Mouse (Mus musculus) Patski (cell line): Measurements from ENCODE around the gene Imp4. TPM values are rescaled to one million over a fixed set of nuclear protein-coding genes. Genes with fewer than 3 reads are reported as not detected.

Experiments used
- ATAC-seq: fragments of 100-300 bp; one replicate; pipeline ENCODE4 v1.8.0; 2021
- CTCF ChIA-PET: fragments of 350-600 bp; sonication (Branson Sonifier 250); formaldehyde crosslinking; loops from one replicate; lab custom pipeline; 2022; ENCODE audit warnings: inconsistent platforms; lab: Charles Lee
- POLR2A ChIA-PET: fragments of 350-600 bp; sonication (Branson Sonifier 250); formaldehyde crosslinking; loops from one replicate; lab custom pipeline; 2022; ENCODE audit warnings: antibody characterized with exemption, inconsistent platforms; lab: Charles Lee
- DNase-seq: peaks from one replicate; pipeline ENCODE4 v3.0.0-alpha.2; 2011; ENCODE audit warnings: low read depth, low spot score
- H3K27me3 ChIP-seq: fragments of 371-371 bp; one replicate; pipeline ENCODE4 v1.5.1; 2021
- CTCF ChIP-seq: fragments of 100-300 bp; IDR thresholded peaks from one replicate; pipeline ENCODE4 v1.5.1; 2021
- in situ Hi-C: fragments of 300-500 bp; cut with MboI; formaldehyde crosslinking; loops from 3 replicates; pipeline ENCODE4 v1.11.1; 2018; ENCODE audit warnings: low pct_unique_long_range_greater_than_20kb, mixed read lengths
- polyA plus RNA-seq: library from polyadenylated mRNA; unstranded; gene quantifications from one replicate; pipeline ENCODE4 v1.2.3, GENCODE M21; 2021

Imp4 gene
- polyA plus RNA-seq, 1 experiment from 2014 or later: 77.3 TPM

DNA sequence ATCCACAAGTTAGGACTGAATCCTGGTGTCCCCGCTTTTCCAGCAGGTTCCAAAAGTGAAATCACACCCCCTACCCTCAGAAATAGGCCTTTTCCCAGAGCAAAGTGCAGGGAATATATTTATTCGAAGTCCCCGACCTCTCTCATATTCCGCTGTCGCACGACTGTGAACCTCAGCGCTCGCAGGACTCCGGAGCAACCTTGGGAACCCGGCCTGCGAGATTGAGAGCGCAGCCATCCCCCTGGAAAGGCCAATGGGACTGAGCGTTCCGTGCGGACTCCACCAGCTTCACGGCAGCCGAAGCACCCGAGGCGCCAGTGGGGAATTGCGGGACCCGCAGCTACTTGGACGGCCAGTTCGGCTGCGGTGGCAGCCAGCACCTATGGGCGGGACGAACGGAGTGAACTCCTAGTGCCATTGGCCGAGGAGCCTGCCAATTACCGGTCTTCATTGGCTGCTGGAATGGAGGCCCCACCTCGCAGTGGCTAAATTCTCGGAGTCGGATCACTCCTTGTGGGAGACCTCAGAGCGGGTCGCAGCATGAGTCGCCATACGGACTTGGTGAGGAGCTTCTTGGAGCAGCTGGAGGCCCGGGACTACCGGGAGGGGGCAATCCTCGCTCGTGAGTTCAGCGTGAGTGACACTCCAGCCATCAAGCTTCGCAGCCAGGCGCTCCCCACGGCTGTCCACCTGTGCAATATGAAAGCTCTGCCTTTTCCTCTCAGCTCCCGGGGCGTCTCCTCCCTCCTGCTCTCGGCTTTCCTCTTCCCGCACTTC, 19.8 kb downstream of the Imp4 start, which contains the start of gene Ptpn18:
Gene Ptpn18 (plus strand): TSS at position 479 of the 777 bp plus-strand sequence.
- peaks cover 9% of the 10 kb centered on the region for H3K27me3 ChIP-seq
- no peak for TF ChIP-seq CTCF
- DNase-seq: peak; percentile 41
- POLR2A ChIA-PET: interaction anchor here (0.6 to 0.8 kb wide), 3 partner anchors 15 to 393 kb away, joined by 3 to 4 read pairs (median 3); no protein-coding TSS in a partner anchor
- CTCF ChIA-PET: no interaction called here
- in situ Hi-C loops: no loop called here
- ATAC-seq: peak; percentile 96

DNA sequence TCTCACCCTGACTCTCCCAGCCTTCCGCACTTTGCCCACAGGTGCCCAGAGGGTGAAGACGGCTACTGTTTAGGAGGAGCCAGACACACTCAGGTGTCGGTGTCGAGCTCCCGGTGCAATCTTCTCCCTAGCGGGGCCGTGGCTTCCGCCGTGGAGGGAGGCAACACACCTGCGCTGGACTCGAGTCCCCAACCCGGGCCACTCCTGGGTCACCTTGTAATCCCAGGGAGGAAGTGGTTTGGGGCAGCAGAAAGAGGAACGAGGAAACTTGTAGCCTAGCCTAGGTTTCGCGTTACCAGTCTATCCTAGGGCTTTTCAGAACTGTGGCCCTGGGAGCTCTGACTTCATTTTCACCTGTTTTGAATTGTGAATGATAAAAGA, 20.4 kb downstream of the Imp4 start:
- TF ChIP-seq CTCF: no peak
- ChIA-PET CTCF (no interaction called here), POLR2A (no interaction called here)
- ATAC-seq: no peak
- in situ Hi-C loops: no loop called here
- no peak for DNase-seq
- H3K27me3 ChIP-seq: peaks cover 9% of the 10 kb centered on the region

DNA sequence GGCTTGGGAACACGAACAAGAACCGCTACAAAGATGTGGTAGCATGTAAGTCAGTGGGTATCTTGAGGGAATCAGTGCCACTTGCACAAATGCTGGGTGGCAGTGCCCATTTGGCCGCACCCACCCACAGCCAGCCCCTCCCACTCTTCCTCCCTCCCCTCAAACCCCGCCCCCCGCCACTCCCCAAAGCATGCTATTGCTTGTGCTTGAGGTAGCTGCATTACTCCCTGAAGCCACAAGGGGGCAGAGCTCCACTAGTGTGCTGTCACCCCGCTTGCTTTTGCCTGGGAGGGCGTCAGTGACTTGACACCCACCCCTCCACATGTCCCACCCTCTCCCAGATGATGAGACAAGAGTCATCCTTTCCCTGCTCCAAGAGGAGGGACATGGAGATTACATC, 23.1 kb downstream of the Imp4 start:
- no peak for DNase-seq
- peaks cover 2% of the 10 kb centered on the region for H3K27me3 ChIP-seq
- ATAC-seq: no peak
- TF ChIP-seq CTCF: no peak
- POLR2A ChIA-PET: no interaction called here
- in situ Hi-C loops: no loop called here
- CTCF ChIA-PET: no interaction called here

DNA sequence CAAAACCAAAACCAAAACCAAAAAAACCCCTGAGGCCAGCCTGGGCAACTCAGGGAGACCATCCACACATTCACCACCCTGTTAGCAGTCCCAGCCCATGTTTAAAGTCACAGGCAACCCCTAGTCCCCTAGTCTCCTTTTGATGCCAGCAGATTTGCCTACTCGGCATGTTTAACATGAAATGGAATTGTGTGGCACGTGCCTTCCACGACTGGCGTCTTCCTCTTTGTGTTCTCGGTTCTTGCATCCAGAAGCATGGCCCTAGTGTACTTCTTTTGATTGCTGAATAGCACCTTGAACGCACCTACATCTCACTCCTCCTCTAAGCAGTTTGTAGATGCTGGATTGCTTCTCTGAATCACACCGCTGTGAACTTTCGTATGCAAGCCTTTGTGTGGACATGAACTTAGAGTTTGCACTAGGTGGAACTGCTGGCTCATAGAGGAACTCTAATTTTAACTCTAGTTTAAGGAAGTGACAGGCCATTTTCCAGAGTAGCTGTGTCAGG, 24.7 kb downstream of the Imp4 start:
- ATAC-seq (no peak), DNase-seq (no peak)
- in situ Hi-C loops: no loop called here
- CTCF ChIA-PET: no interaction called here
- no peak for TF ChIP-seq CTCF
- POLR2A ChIA-PET: no interaction called here
- H3K27me3 ChIP-seq: no peaks in the 10 kb centered on the region

DNA sequence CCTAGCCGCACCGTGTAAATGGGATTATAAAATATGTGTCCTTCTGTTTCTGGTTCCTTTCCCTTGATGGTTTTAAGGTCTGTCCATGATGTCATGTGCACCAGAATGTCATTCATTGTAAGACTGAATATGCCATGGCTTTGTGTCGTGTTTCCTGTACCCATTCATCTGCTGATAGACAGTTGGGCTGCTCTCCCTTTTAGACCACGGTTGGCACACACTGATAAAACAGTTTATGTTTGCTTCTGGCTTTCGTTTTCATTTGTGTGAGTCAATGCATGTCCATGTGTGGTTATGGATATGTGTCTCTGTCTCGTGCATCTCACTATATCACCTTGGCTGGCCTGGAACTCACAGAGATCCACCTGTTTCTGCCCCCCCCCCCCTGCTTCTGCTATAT, 25.8 kb downstream of the Imp4 start:
- in situ Hi-C loops: no loop called here
- CTCF ChIA-PET: interaction anchor here (0.8 kb wide), 1 partner anchor 401 kb away, joined by 3 read pairs; no protein-coding TSS in a partner anchor
- no peak for DNase-seq

DNA sequence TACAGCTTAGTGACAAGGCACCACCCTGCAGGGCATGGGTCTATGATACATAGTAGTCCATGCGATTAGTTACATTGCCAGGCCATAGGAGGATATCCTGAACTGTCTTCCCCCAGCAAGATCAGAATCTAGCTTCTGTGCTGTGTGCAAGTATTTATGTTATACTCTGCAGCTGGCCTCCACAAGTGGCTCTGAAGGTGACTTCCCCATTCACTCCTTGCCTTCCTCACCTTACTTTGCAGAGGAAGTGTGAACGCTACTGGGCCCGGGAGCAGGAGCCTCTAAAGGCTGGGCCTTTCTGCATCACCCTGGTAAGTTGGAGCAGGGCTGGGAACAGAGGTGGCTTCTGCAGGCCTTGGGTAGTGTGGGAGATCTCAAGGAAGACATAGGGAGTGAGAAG, 28.4 kb downstream of the Imp4 start:
- no peak for TF ChIP-seq CTCF
- ChIA-PET POLR2A (no interaction called here), CTCF (no interaction called here)
- ATAC-seq (no peak), DNase-seq (no peak)
- peaks cover 8% of the 10 kb centered on the region for H3K27me3 ChIP-seq
- in situ Hi-C loops: no loop called here

More for the DNA sequence above, 25.8 kb downstream of the Imp4 start:
- POLR2A ChIA-PET: no interaction called here
- no peaks in the 10 kb centered on the region for H3K27me3 ChIP-seq
- TF ChIP-seq CTCF: no peak
- ATAC-seq: no peak

DNA sequence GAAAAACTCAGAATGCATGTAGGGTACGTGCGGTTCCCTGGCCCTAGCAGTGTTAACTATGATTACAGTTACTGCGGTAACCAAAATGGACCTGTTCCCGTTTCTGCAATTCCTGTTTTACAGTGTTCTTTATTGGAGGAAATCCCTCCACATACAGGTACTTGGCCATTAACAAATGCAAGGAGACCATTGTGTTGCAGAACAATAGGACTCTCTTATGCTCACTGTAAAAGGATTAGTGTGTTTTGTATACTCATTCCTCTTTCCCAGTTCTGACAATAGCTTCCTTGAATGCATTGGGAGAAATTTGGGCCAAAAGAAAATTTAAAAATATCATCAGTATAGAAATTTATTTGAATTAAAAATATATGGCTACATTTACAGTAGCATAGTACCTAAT, 28.8 kb downstream of the Imp4 start:
- ChIA-PET POLR2A (no interaction called here), CTCF (no interaction called here)

DNA sequence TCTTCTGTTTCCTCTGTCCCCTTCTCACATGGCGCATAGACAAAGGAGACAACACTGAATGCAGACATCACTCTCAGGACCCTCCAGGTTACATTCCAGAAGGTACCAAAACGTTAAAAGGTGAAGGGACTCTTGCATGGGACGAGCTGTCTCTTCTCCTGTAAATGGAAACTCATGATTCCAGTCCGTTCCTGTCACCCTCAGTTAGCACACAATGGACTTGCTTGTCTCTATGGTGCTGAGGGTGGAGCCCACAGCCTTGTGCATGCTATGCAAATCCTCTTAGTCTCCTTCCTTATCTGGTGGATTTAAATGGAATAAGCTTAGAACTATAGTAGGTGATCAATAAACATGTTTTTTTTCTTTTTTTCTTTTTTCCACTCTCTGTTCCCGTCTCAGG, 30.1 kb downstream of the Imp4 start:
- CTCF ChIA-PET: no interaction called here
- H3K27me3 ChIP-seq: peaks cover 9% of the 10 kb centered on the region
- DNase-seq (no peak), ATAC-seq (no peak)
- no peak for TF ChIP-seq CTCF
- POLR2A ChIA-PET: no interaction called here
- in situ Hi-C loops: no loop called here

More for the DNA sequence above, 28.8 kb downstream of the Imp4 start:
- in situ Hi-C loops: no loop called here
- no peak for TF ChIP-seq CTCF
- ATAC-seq (no peak), DNase-seq (no peak)
- peaks cover 8% of the 10 kb centered on the region for H3K27me3 ChIP-seq

DNA sequence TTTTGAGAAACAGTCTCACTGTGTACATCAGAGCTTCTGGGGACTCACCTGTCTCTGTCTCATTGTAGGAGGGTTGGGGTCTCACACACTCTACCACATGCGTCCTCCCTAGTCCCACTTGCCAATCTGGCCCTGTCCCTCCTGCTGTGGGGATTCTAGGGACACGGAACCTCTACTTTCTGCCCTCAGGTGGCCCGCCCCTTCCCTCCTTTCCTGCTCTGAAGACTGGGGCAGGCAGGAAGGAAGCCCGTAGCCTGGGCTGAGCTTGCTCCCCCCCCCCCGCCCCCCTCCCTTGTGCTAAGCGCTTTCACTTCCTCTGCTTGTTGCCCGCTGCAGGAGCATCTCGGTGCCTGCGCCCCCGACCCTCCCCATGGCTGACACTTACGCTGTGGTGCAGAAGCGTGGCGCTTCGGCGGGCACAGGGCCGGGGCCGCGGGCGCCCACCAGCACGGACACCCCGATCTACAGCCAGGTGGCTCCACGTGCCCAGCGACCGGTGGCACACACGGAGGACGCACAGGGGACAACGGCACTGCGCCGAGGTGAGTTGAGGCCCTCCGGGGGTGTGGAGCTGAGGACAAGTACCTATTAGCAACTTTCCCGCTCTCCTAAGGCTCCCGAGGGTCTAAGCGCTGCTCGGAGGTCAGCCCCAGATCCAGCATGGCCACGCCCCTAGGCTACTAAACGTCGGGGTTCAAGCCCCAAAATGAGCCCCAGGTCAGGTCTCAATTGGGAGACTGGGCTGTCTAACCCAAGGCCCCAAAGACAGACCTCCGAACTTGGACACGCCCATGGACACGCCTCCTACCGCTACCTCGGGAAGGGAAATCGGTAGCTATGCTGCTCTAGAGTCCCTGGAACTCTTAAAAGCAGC, 33.0 kb downstream of the Imp4 start:
- DNase-seq (no peak), ATAC-seq (peak; percentile 40)
- CTCF ChIA-PET: interaction anchor here (0.7 kb wide), 1 partner anchor 13 kb away, joined by 3 read pairs; no protein-coding TSS in a partner anchor
- peaks cover 17% of the 10 kb centered on the region for H3K27me3 ChIP-seq
- in situ Hi-C loops: no loop called here
- TF ChIP-seq CTCF: no peak
- POLR2A ChIA-PET: interaction anchor here (0.7 kb wide), 1 partner anchor 9 kb away, joined by 3 read pairs; no protein-coding TSS in a partner anchor

DNA sequence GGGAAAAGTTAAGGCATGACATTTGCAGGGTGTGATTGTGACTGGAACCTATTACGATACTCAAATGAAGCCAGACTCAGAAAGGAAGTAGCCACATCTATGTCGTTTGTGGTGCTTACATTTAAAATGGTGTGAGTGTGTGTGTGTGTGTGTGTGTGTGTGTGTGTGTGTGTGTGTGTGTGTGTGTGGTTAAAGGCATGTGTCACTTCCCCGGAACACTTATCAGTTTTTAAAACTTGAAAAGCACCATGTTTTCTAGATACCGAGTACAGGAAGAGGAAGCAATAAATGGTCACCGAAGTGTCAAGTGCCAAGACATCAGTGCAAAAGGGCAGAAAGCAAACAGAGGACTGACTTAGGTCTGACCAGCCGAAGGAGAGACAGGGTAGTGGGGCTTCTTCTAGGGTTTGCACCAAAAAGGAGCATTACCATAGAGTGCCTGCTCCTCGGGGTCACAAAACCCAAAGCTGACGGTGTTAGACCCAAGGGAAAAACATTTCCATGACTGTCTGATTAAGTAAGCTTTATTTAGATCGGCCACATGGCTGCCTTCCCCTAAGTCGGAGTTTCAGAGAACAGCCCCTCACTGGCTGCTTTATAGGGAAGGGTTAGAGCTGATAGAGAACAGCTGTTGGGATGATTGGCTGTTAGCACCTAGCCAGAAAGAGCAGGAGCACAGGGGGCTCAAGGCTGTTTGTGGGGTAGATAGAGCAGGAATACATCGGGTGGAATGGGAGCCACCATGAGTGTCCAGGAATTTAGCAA, 39.4 kb downstream of the Imp4 start:
- ATAC-seq (no peak), DNase-seq (no peak)
- H3K27me3 ChIP-seq: peaks cover 13% of the 10 kb centered on the region
- CTCF ChIA-PET: no interaction called here
- no peak for TF ChIP-seq CTCF
- in situ Hi-C loops: no loop called here
- POLR2A ChIA-PET: no interaction called here
